Mouse (Mus musculus) liver, adult 2 months (tissue): ENCODE data around the gene Il11ra1.
"Not testable (repeated sequence)": the region's sequence is repeated elsewhere in the genome, so short reads cannot be mapped to it uniquely, and the experiment has no call there.

ENCODE experiments used
- CTCF ChIP-seq: fragments of 200-500 bp; IDR thresholded peaks from 2 replicates; pipeline ENCODE4 v1.5.1; 2011; ENCODE audit warnings: low read depth, low read length, control low read depth
- POLR2A ChIP-seq: fragments of 200-500 bp; IDR thresholded peaks from 2 replicates; pipeline ENCODE4 v1.6.1; 2011; ENCODE audit warnings: low read length, control low read depth; ENCODE audit not compliant: insufficient read depth; ENCODE audit errors: extremely low read depth

GRCm38 (mm10) chr4:41775840-41776239 lies 76.1 kb downstream of the Il11ra1 start:
- TF ChIP-seq POLR2A, CTCF: not testable (repeated sequence)
